Mouse (Mus musculus): ENCODE results near the gene Ildr2.

Ildr2 gene

DNA sequence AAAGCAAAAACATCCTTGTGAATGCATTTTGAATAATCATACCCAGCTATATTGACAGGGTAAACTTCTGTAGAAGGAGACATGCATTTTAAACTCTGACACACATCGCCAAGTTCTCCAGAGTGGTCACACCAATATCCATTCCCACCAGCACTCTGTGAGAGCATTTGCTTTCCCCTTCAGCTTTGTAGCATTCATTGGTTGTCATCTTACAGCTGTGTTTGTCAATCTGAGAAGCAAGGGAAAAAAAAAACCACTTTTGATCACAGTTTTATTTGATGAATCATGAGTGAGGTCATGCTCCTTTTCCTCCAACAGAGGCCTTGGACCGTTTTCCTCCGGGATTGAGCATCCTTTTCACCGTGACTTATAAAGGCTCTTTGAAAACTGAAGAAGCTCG is 89.6 kb downstream of the Ildr2 start:
- no peak for DNase-seq

DNA sequence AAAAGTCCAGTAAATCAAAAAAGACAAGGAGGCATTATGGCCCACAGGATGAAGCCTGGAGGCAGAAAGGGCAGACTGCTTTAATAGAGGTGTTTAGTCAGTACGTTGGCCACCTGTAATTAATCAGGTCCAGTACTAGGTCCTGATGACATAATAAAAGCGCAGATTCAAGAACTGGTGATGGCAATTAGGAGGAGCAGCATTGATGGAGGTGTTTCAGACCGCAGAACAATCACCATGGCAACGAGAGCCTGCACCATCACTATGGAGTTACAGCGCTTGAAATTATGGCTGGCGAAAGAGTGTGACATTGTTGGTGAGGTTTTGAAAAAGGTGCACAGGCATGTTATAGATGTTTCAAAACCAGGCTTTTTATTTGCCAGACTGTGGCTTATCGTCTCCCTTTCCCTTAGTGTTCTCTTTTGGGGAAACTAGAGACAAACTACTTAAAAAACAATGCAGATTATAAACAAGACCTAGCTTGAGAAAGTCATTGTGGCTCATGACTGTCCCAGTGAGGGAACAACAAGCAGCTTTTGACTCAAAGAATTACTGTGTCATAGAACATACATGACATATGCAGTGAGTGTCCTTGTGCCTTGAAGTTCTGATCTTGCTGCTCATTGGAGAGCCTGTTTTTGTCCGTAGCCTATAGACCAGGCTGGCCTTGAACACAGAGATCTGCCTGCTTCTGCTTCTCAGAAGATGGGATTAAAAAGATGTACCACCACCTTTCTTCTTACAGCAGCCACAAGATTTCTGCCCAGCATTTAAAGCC is 90.5 kb downstream of the Ildr2 start:
- no peak for DNase-seq

DNA sequence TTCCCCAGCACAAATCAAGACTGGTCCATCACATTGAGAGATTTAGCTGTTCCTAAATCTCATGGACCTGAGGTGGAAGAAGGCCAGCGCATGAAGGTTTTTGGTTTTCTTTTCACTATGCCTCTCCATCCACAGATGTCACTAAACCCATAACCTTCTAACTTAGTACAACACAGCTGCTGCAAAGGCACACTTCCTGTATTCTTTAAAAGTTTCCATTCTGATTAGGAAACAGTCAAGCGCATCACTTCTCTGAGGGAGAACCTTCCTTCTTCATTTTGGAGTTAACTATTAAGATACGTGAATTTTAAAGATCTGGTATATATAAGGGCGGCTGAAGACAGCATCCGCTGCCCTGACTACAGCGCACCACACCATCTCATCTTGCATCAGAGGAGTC is 91.7 kb downstream of the Ildr2 start:
- DNase-seq, result no peak

DNA sequence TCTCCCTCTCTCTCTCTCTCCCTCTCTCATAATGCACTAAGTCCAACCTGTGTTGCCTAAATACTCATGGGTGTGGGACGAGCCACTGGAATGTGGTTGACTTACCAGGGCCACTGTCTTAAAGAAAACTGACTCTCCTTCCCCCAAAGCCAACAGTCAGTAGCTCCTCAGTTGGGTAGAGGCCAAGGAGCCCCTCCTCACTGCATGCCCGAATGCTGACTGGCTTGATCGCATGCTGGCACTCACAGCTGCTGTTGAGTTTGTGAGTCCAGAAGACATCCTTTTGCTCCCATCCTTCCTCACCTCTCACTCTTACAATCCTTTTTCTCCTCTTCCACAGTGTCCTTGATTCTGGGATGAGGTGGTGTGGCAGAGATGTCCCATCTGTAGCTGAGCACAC is 93.0 kb downstream of the Ildr2 start:
- DNase-seq, result no peak

DNA sequence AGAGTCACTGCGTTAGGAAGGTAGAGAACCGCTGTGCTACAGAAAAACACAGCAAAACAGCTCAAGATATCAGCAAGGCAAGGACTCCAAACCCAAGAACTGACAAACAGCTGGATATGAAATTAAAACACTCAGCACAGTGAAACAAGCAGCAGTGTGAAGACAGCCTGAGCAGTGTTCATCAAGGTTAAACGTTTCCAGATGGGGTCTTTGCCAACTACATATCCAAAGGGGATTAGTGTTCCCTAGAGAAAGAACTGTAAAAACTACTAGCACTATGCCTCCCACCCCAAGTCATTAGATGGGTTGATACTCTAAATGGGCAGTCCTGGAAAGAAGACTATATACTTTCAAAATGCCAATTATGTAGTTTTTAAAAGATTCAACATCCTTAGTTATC is 95.4 kb downstream of the Ildr2 start:
- no peak for DNase-seq

DNA sequence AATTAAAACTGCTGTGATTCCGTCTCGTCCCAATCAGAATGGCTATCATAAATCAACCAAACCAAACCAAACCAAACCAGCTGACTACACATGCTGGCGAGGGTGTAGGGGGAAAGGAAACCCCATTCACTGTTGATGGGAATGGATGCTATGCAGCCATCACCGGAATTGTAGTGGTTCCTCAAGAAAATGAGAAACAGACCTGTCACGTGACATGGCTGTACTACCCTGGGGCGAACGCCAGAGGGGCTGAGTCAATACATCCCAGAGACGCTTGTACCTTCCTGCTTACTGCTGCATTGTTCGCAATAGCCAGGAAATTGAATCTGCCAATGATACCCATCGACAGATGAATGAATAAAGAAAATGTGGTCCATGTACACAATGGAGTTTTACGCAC is 95.8 kb downstream of the Ildr2 start:
- DNase-seq, result no peak

DNA sequence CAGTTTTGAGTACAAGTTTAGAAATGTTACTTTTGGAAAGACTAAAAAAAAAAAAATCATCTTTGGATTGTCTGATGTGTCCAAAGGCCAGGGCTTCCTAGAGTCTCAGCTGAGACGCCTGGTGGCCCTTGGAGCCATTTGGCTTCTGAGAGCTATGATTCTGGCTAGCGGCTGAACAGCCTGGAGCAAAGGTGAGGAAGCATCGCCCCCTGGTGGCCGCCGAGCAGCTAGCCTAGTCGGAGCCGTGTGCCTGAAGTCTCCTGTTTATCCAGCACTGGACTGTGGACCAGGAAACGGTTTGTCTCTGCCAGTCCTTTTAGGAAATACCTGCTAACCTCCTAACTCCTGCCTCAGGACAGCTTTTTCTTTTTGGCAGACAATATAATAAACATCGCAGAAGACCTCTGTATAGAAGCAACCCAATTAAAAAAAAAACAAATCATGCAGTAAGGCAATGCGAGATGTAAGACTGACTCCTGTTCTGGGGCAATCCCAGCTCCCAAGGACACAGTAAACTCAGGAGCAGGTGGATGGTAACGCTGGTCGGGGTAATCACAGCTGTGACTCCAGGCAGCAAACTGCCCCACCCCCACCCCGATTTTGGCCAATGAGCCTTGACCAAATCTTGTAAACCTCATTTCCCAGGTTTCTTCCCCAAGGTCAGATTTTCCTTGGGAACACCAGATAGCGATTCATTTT is 106.4 kb downstream of the Ildr2 start:
- peak; percentile 87 for DNase-seq

DNA sequence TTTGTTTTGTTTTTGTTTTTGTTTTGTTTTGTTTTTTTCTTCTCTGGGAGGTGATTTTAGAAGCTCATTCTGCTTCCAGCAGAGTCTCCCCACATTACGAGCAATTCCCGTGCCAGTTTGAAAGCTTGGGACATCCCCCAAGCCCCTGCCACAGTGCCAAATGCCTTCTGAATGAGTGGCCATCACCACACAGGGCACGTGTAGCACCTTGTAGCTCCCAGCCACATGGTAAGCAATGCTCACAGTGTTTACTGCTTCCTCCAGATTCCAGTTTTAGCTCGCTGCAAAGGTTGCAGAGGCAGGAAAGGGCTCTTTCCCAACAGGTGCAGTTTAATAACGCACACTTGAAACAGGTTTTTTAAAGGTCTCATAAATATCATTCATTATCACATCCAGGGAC is 107.0 kb downstream of the Ildr2 start:
- no peak for DNase-seq

DNA sequence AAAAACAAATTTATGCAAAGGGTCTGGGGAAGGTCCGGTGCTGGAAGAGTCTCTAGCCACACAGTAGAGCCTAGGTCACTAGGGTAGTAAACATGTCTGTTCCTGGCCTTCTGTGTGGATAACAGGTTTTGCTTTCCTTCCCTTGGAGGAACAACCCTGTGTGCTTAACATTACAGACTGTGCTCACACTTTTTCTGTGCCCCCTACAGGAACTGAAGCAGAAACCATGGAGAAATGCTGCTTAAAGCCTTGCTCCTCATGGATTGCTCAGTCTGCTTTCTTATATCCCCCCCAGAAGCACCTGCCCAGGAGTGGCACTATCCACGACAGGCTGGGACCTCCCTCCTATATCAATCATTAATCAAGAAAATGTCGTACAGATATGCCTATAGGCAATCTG is 107.9 kb downstream of the Ildr2 start:
- DNase-seq, result no peak

DNA sequence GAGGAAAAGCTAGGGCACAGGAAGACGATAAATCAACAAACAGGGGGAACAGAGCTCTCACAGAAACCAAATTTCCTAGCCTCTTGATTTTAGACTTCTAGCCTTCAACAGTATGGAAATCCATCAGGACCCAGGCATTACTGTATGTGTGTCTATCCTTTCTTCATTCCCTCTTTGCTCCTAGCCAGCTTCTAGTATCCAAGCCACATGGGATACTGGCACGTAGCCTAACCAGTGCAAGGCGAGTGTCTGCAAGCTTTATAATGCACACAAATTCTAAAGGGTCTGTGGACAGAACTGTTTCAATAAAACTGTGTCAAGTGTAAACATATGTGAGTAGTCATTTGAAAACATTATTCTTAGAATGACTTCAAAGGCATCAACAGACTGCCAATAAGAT is 108.7 kb downstream of the Ildr2 start:
- no peak for DNase-seq

DNA sequence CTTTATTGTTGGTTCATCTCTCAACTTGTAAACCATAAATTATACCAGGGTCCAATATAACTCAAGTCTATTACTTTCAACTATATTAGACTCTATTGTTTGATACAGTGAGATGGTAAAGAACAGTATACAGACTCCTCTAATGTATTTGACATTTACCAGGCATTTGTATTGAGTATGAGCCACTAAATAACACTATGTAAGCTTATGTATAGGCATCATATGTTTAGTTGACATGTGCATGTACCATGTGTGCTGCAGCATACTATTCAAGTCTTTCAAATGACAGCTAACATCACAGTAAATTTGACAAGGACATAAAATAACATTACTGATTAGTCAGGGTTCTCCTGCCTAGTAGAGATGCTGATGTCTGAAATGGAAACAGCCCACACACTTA is 109.2 kb downstream of the Ildr2 start:
- DNase-seq, result no peak
